Mouse (Mus musculus): ENCODE data around the gene Vax2. TPM values are rescaled to one million over a fixed set of nuclear protein-coding genes. Genes with fewer than 3 reads are reported as not detected.

Gene Vax2
- polyA plus RNA-seq, 1 experiment from 2014 or later = not detected

- no peak overlapping the region for H3K4me3 ChIP-seq (ENCODE audit: low read depth, low read length)
- H3K9ac ChIP-seq (ENCODE audit: low read depth, low read length) = no peak overlapping the region
- H3K4me1 ChIP-seq (ENCODE audit: control insufficient read depth, low read depth, low read length) = no peaks in the 10 kb centered on the region; the same call in 1 of the 2 replicates
- no peak for ATAC-seq (ENCODE audit: low read depth)
- no peak overlapping the region for H3K4me2 ChIP-seq (ENCODE audit: low read depth, low read length)
- H3K36me3 ChIP-seq (ENCODE audit: control insufficient read depth, insufficient read depth) = no peaks in the 10 kb centered on the region
- no peak overlapping the region for H3K27ac ChIP-seq (ENCODE audit: low read length)
- 4% methylated on average over 8 of the region's 8 CpGs for WGBS (ENCODE audit: insufficient replicate concordance)
- H3K27me3 ChIP-seq (ENCODE audit: control insufficient read depth, insufficient read depth, low read depth, low read length) = peaks cover 92% of the 10 kb centered on the region
- no peaks in the 10 kb centered on the region for H3K9me3 ChIP-seq (replicated peaks; ENCODE audit: control insufficient read depth, low read length)
Observed at GRCm38 (mm10) chr6:83717026-83717425, 6.0 kb downstream of the Vax2 start.

GRCm38 (mm10) chr6:83722526-83722925 is 11.5 kb downstream of the Vax2 start:
- no peak overlapping the region for H3K4me2 ChIP-seq (ENCODE audit: low read depth, low read length)
- no peak overlapping the region for H3K4me3 ChIP-seq (ENCODE audit: low read depth, low read length)
- no peaks in the 10 kb centered on the region for H3K36me3 ChIP-seq (ENCODE audit: control insufficient read depth, insufficient read depth)
- H3K9me3 ChIP-seq (replicated peaks; ENCODE audit: control insufficient read depth, low read length) = no peaks in the 10 kb centered on the region
- no peak overlapping the region for H3K9ac ChIP-seq (ENCODE audit: low read depth, low read length)
- H3K4me1 ChIP-seq (ENCODE audit: control insufficient read depth, low read depth, low read length) = no peaks in the 10 kb centered on the region
- no peak overlapping the region for H3K27ac ChIP-seq (ENCODE audit: low read length)
- ATAC-seq (ENCODE audit: low read depth) = no peak
- 13% methylated on average over 6 of the region's 6 CpGs for WGBS (ENCODE audit: insufficient replicate concordance)
- peaks cover 46% of the 10 kb centered on the region for H3K27me3 ChIP-seq (ENCODE audit: control insufficient read depth, insufficient read depth, low read depth, low read length)

GRCm38 (mm10) chr6:83727178-83727577 is 16.1 kb downstream of the Vax2 start:
- H3K4me1 ChIP-seq (ENCODE audit: control insufficient read depth, low read depth, low read length) = no peaks in the 10 kb centered on the region
- 24% methylated on average over 4 of the region's 4 CpGs for WGBS (ENCODE audit: insufficient replicate concordance)
- no peak for ATAC-seq (ENCODE audit: low read depth)
- no peak overlapping the region for H3K27ac ChIP-seq (ENCODE audit: low read length)
- H3K4me2 ChIP-seq (ENCODE audit: low read depth, low read length) = no peak overlapping the region
- no peak overlapping the region for H3K9ac ChIP-seq (ENCODE audit: low read depth, low read length)
- H3K27me3 ChIP-seq (ENCODE audit: control insufficient read depth, insufficient read depth, low read depth, low read length) = peaks cover 7% of the 10 kb centered on the region
- H3K36me3 ChIP-seq (ENCODE audit: control insufficient read depth, insufficient read depth) = no peaks in the 10 kb centered on the region
- H3K4me3 ChIP-seq (ENCODE audit: low read depth, low read length) = no peak overlapping the region
- H3K9me3 ChIP-seq (replicated peaks; ENCODE audit: control insufficient read depth, low read length) = no peaks in the 10 kb centered on the region

- H3K9ac ChIP-seq (ENCODE audit: low read depth, low read length) = no peak overlapping the region
- H3K27me3 ChIP-seq (ENCODE audit: control insufficient read depth, insufficient read depth, low read depth, low read length) = peaks cover 3% of the 10 kb centered on the region
- H3K9me3 ChIP-seq (replicated peaks; ENCODE audit: control insufficient read depth, low read length) = no peaks in the 10 kb centered on the region
- no peak overlapping the region for H3K4me2 ChIP-seq (ENCODE audit: low read depth, low read length)
- WGBS (ENCODE audit: insufficient replicate concordance) = 77% methylated on average over 3 of the region's 3 CpGs
- H3K36me3 ChIP-seq (ENCODE audit: control insufficient read depth, insufficient read depth) = no peaks in the 10 kb centered on the region
- no peak for ATAC-seq (ENCODE audit: low read depth)
- H3K4me3 ChIP-seq (ENCODE audit: low read depth, low read length) = no peak overlapping the region
- H3K4me1 ChIP-seq (ENCODE audit: control insufficient read depth, low read depth, low read length) = no peaks in the 10 kb centered on the region
- H3K27ac ChIP-seq (ENCODE audit: low read length) = no peak overlapping the region
Observed at GRCm38 (mm10) chr6:83728488-83728887, 17.4 kb downstream of the Vax2 start.

GRCm38 (mm10) chr6:83729350-83729970 is 18.4 kb downstream of the Vax2 start:
- Histone ChIP-seq H3K27me3 (ENCODE audit: control insufficient read depth, insufficient read depth, low read depth, low read length) (no peaks in the 10 kb centered on the region), H3K9me3 (replicated peaks; ENCODE audit: control insufficient read depth, low read length) (no peaks in the 10 kb centered on the region), H3K4me3 (ENCODE audit: low read depth, low read length) (no peak overlapping the region), H3K4me2 (ENCODE audit: low read depth, low read length) (no peak overlapping the region), H3K36me3 (ENCODE audit: control insufficient read depth, insufficient read depth) (no peaks in the 10 kb centered on the region), H3K4me1 (ENCODE audit: control insufficient read depth, low read depth, low read length) (no peaks in the 10 kb centered on the region), H3K27ac (ENCODE audit: low read length) (no peak overlapping the region), H3K9ac (ENCODE audit: low read depth, low read length) (no peak overlapping the region)
- no peak for ATAC-seq (ENCODE audit: low read depth)
- 48% methylated on average over 14 of the region's 14 CpGs for WGBS (ENCODE audit: insufficient replicate concordance)

GRCm38 (mm10) chr6:83731128-83731527 is 20.1 kb downstream of the Vax2 start:
- Histone ChIP-seq H3K4me3 (ENCODE audit: low read depth, low read length) (no peak overlapping the region), H3K36me3 (ENCODE audit: control insufficient read depth, insufficient read depth) (no peaks in the 10 kb centered on the region), H3K27ac (ENCODE audit: low read length) (no peak overlapping the region), H3K4me2 (ENCODE audit: low read depth, low read length) (no peak overlapping the region), H3K9me3 (replicated peaks; ENCODE audit: control insufficient read depth, low read length) (no peaks in the 10 kb centered on the region), H3K9ac (ENCODE audit: low read depth, low read length) (no peak overlapping the region), H3K27me3 (ENCODE audit: control insufficient read depth, insufficient read depth, low read depth, low read length) (no peaks in the 10 kb centered on the region), H3K4me1 (ENCODE audit: control insufficient read depth, low read depth, low read length) (no peaks in the 10 kb centered on the region)
- no peak for ATAC-seq (ENCODE audit: low read depth)
- WGBS (ENCODE audit: insufficient replicate concordance) = 22% methylated on average over 5 of the region's 5 CpGs

- Histone ChIP-seq H3K9ac (ENCODE audit: low read depth, low read length) (no peak overlapping the region), H3K4me2 (ENCODE audit: low read depth, low read length) (no peak overlapping the region), H3K4me3 (ENCODE audit: low read depth, low read length) (no peak overlapping the region), H3K27ac (ENCODE audit: low read length) (no peak overlapping the region), H3K36me3 (ENCODE audit: control insufficient read depth, insufficient read depth) (no peaks in the 10 kb centered on the region), H3K9me3 (replicated peaks; ENCODE audit: control insufficient read depth, low read length) (no peaks in the 10 kb centered on the region), H3K4me1 (ENCODE audit: control insufficient read depth, low read depth, low read length) (no peaks in the 10 kb centered on the region), H3K27me3 (ENCODE audit: control insufficient read depth, insufficient read depth, low read depth, low read length) (no peaks in the 10 kb centered on the region)
- no peak for ATAC-seq (ENCODE audit: low read depth)
- WGBS (ENCODE audit: insufficient replicate concordance) = 29% methylated on average over 13 of the region's 13 CpGs
Observed at GRCm38 (mm10) chr6:83737311-83737710, 26.2 kb downstream of the Vax2 start.

GRCm38 (mm10) chr6:83738596-83738995 is 27.5 kb downstream of the Vax2 start:
- Histone ChIP-seq H3K27ac (ENCODE audit: low read length) (no peak overlapping the region), H3K27me3 (ENCODE audit: control insufficient read depth, insufficient read depth, low read depth, low read length) (no peaks in the 10 kb centered on the region), H3K4me1 (ENCODE audit: control insufficient read depth, low read depth, low read length) (no peaks in the 10 kb centered on the region; the same call in 1 of the 2 replicates), H3K9ac (ENCODE audit: low read depth, low read length) (no peak overlapping the region), H3K4me2 (ENCODE audit: low read depth, low read length) (no peak overlapping the region), H3K4me3 (ENCODE audit: low read depth, low read length) (no peak overlapping the region), H3K36me3 (ENCODE audit: control insufficient read depth, insufficient read depth) (no peaks in the 10 kb centered on the region), H3K9me3 (replicated peaks; ENCODE audit: control insufficient read depth, low read length) (no peaks in the 10 kb centered on the region)
- ATAC-seq (ENCODE audit: low read depth) = no peak
- WGBS (ENCODE audit: insufficient replicate concordance) = 23% methylated on average over 6 of the region's 6 CpGs

- Histone ChIP-seq H3K27me3 (ENCODE audit: control insufficient read depth, insufficient read depth, low read depth, low read length) (no peaks in the 10 kb centered on the region), H3K4me3 (ENCODE audit: low read depth, low read length) (no peak within 1 kb of the TSS), H3K9ac (ENCODE audit: low read depth, low read length) (no peak within 1 kb of the TSS), H3K36me3 (ENCODE audit: control insufficient read depth, insufficient read depth) (no peaks in the 10 kb centered on the region), H3K9me3 (replicated peaks; ENCODE audit: control insufficient read depth, low read length) (no peaks in the 10 kb centered on the region), H3K27ac (ENCODE audit: low read length) (no peak within 1 kb of the TSS), H3K4me2 (ENCODE audit: low read depth, low read length) (no peak within 1 kb of the TSS), H3K4me1 (ENCODE audit: control insufficient read depth, low read depth, low read length) (no peaks in the 10 kb centered on the region; the same call in 1 of the 2 replicates)
- 43% methylated on average over 5 of the region's 5 CpGs for WGBS (ENCODE audit: insufficient replicate concordance)
- ATAC-seq (ENCODE audit: low read depth) = 0 out of 2 replicates have a peak, but pooled peaks have one; percentile 9
Observed at GRCm38 (mm10) chr6:83742761-83743160, 31.7 kb downstream of the Vax2 start, which contains the start of gene Atp6v1b1. Atp6v1b1 (plus strand) TSS chr6:83742990.

All from liver, embryonic 16.5 days (tissue).